Mouse (Mus musculus) hematopoietic stem cell, adult 5-6 weeks (primary cell): ENCODE data around the gene Mbnl1. TPM values are rescaled to one million over a fixed set of nuclear protein-coding genes. Genes with fewer than 3 reads are reported as not detected.

ENCODE experiments used
- ATAC-seq, 2 experiments: fragments of 125-278 bp in 1 of 2; replicated peaks in 1 of 2; 2 replicates each; pipeline ENCODE4 v1.8.0; 2016 to 2017; ENCODE audit warnings: inconsistent platforms in 2 of 2, mild to moderate bottlenecking in 2 of 2, moderate number of reproducible peaks in 2 of 2, low read depth in 1 of 2, moderate TSS enrichment in 1 of 2; ENCODE audit not compliant: low FRiP score in 2 of 2, poor library complexity in 2 of 2, severe bottlenecking in 2 of 2, insufficient read depth in 1 of 2, low TSS enrichment in 1 of 2
- total RNA-seq: library from RNA; stranded (forward); fragments of 172-1452, 232-1000 nt; gene quantifications from 2 replicates; pipeline ENCODE4 v1.2.3, GENCODE M21; 2017

Mbnl1 gene
- total RNA-seq, 1 experiment from 2014 or later, result 750 TPM

GRCm38 (mm10) chr3:60504775-60505430 is 32.3 kb downstream of the Mbnl1 start:
- no peak for ATAC-seq

DNA sequence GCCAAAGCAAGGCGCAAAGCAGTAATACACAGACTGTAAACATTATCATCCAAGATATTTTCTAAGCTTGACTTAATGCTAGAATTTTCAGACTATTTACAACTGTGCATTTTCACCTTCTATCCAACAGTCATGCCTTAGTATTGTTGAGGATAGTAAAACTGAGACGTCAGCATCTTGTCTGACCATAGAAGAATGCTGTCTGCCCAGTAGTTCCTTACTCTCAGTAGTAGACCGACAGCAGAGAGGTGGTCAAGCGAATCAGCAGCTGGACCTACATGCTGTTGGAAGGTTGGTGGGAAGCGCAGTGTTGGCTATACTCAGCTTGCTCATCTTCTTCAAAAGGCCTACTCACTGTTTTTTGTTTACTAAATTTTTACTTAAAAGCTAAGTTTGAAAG is 34.2 kb downstream of the Mbnl1 start:
- no peak for ATAC-seq

DNA sequence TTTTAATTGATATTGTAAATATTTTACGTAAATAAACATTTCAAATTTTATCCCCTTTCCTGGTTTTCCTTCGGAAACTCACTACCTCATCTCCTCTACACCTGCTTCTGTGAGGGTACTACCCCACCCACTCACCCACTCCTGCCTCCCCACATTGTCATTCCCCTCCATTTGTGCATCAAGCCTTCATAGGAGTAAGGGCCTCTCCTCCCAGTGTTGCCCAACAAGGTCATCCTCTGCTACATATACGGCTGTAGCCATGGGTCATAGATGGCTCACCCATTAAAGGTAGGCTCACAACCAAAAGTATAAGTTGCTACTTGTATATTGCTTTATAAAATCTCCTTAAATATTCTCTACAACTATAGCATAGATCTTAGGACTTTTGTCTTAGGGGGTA is 34.9 kb downstream of the Mbnl1 start:
- no peak for ATAC-seq

GRCm38 (mm10) chr3:60507979-60508378 is 35.3 kb downstream of the Mbnl1 start:
- no peak; a peak in 1 of 4 replicates for ATAC-seq

DNA sequence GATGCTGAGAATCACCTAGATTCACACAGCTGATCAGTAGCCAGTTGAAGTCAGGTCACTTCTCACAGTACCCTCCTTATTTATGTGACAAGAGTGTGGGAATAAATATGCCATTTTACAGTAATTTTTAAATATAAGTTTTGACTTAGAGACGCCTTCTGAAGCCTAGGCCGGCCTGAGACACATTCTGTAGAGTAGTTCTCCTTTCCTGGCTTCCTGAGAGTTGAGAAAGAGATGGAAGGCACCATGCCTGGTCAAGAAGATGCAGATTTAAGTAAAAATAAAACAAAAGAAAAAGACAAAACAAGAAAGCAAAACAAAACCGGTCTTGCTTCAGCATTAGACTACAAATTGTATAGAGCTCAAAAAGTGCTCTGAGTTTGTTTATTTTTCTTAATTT is 38.6 kb downstream of the Mbnl1 start:
- ATAC-seq, result no peak

DNA sequence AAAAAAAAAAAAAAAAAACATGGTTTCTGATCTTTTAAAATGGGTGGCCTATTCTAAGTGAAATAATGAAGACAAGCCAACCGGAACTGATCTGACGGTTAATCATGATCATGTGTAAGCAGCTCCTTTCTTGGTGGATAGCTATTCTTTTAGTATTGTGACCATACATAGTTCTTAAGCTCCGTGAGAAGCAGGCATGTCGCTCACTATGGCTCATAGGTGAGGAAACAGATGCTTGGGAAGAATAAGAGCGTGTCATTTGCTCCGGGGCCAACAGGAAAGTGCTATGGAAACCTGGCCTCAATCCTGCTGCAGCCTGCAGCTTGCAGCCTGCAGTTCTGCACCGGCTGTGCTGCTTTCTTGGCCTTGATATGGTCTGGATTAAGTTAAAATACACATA is 40.7 kb downstream of the Mbnl1 start:
- ATAC-seq, result no peak

GRCm38 (mm10) chr3:60513746-60514145 is 41.1 kb downstream of the Mbnl1 start:
- no peak for ATAC-seq

DNA sequence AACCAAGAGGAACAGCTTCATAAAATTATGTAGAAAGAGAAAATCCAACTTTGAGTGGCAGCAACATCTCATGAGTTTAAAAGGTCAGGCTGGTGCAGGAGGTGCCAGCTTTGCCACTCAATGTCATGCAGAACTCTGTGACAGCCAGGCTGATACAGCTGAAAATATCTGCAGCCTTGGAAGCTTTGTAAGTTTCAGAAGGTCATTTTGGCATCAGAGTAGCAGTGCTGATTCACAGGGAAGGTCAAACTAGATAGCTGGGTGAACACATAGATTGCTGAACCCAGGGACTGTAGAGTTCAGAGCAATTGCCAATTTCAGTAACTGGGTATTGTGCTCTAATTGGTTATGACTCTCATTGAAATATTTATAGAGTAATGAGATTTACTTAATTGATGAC is 42.8 kb downstream of the Mbnl1 start:
- ATAC-seq, result no peak

- peak; percentile 82 to 89 for ATAC-seq
These were observed 43.5 kb downstream of the Mbnl1 start for GRCm38 (mm10) chr3:60516054-60516674.

DNA sequence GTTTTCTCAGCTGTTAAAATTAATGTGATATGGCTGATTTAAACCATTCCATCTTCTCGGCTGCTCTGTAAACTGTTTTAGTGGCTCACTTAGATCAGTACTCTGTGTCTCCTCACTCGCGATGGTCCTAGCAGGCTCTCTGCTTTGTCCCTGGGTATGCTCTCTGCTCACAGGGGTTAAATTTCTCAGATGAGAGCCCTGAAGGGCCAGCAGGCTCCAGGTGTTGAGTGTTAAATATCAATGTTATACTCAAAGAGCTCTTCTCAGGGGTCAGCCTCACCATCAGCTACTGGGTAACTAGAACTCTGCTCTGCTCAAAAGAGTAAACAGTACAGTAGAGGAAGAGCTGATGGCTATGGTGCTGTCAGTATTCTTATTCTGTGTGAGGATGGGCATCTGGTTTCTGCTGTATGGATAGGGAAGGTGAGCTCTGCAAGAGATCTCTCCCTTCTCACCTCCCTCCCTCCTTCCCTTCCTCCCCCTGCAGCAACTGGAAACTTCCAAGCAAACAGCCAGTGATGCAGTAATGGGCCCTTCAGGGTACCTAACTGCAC is 44.7 kb downstream of the Mbnl1 start:
- ATAC-seq, result no peak

- ATAC-seq, result peak; percentile 69 to 78
These were observed 46.7 kb downstream of the Mbnl1 start for GRCm38 (mm10) chr3:60519337-60519736.

DNA sequence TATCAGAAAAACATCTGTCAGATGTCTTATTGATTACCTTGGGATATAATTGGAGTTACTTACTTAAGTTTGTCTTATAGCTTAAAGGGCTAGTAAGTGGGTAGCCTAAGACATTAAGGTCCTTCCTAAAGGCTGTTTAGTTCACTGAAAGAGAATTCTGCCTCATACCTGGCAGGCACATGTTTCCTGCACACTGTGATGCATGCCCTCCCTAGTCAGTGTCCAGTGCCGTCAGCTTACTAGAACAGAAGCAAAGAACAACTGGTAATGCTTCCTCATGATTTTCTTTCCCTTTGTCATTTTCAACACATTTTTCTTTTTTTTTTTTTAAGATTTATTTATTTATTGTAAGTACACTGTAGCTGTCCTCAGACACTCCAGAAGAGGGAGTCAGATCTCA is 51.5 kb downstream of the Mbnl1 start:
- ATAC-seq, result no peak

GRCm38 (mm10) chr3:60531286-60531685 is 58.7 kb downstream of the Mbnl1 start:
- ATAC-seq, result 0 out of 4 replicates have a peak, but pooled peaks of 1 of the 2 experiments have one; percentile 14

GRCm38 (mm10) chr3:60531826-60532225 is 59.2 kb downstream of the Mbnl1 start:
- ATAC-seq, result no peak

DNA sequence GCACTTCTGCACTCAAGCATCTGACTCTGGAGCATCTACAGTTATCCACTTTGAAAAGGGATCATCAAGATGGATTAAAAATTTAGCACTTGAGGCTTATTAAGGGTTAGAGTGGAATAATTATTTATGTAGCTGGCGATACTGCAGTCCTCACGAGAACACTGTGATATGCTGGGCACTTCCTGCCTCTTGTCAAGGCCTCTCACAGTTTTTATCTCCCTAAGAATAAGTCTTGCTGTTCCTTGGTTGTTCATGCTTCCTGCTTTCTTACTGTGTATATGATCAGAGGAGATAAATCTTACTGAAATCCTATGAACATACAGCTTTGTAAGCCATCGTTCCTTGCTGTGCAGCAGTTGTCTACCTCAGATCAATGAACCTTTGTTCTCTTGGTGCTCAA is 62.6 kb downstream of the Mbnl1 start:
- ATAC-seq, result peak in 1 of 2 experiments; percentile 16; a peak in 1 of 4 replicates

DNA sequence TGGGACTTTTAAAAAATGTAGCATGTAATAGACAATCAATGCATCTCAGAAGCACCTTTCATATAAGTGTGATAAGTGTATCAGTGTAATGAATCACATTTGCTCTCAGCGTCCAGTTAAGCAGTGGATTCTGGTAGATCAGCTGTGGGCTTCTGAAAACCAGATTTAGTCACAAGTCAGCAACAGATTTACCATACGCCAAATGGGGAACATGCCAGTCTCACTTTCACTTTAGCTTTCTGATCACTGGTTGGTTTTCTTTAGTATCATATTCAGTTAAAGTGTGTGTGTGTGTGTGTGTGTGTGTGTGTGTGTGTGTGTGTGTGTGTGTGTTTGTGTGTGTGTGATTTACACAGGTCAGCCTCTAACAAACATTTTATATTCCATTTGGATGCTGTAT is 64.4 kb downstream of the Mbnl1 start:
- ATAC-seq, result peak; percentile 75 to 80; a peak in 3 of 4 replicates

- ATAC-seq, result no peak
These were observed 65.8 kb downstream of the Mbnl1 start for GRCm38 (mm10) chr3:60538214-60538971.

- ATAC-seq, result no peak
These were observed 68.5 kb downstream of the Mbnl1 start for GRCm38 (mm10) chr3:60541121-60541520.
